Mouse (Mus musculus) ES-E14 (cell line): ENCODE measurements around the gene Ikzf3. TPM values are rescaled to one million over a fixed set of nuclear protein-coding genes. Genes with fewer than 3 reads are reported as not detected.

Source experiments
- DNase-seq: peaks from one replicate; pipeline ENCODE4 v3.0.0-alpha.2; 2013; ENCODE audit warnings: low read depth, low spot score
- H3K27ac ChIP-seq: 2 replicates; pipeline ENCODE4 v1.5.1; 2012; ENCODE audit warnings: low read depth, mild to moderate bottlenecking, low read length, moderate library complexity, mixed read lengths; ENCODE audit not compliant: poor library complexity, insufficient read depth, severe bottlenecking
- H3K36me3 ChIP-seq: 2 replicates; pipeline ENCODE4 v1.6.1; 2012; ENCODE audit warnings: mild to moderate bottlenecking, low read length, moderate library complexity, mixed read lengths; ENCODE audit not compliant: control insufficient read depth, poor library complexity, insufficient read depth, severe bottlenecking
- H3K4me1 ChIP-seq, 2 experiments: fragments of 150-350 bp in 1 of 2; sonication (generic) in 1 of 2; 2 replicates each; pipeline ENCODE4 v1.6.1; 2012; ENCODE audit warnings: low read length in 2 of 2, mild to moderate bottlenecking in 1 of 2, mixed read lengths in 1 of 2; ENCODE audit not compliant: control insufficient read depth in 2 of 2, insufficient read depth in 2 of 2, poor library complexity in 1 of 2
- H3K4me3 ChIP-seq, 2 experiments: fragments of 150-350 bp in 1 of 2; sonication (generic) in 1 of 2; 2 replicates each; pipeline ENCODE4 v1.5.1; 2012; ENCODE audit warnings: low read length in 2 of 2, low read depth in 1 of 2, mild to moderate bottlenecking in 1 of 2, mixed read lengths in 1 of 2; ENCODE audit not compliant: insufficient read depth in 1 of 2, poor library complexity in 1 of 2, severe bottlenecking in 1 of 2
- H3K9ac ChIP-seq: 2 replicates; pipeline ENCODE4 v1.6.1; 2012; ENCODE audit warnings: low read depth, mild to moderate bottlenecking, low read length, mixed read lengths; ENCODE audit not compliant: poor library complexity, insufficient read depth, severe bottlenecking
- H3K9me3 ChIP-seq: fragments of 150-350 bp; sonication (generic); 2 replicates; pipeline ENCODE4 v1.6.1; 2012; ENCODE audit warnings: low read depth, mild to moderate bottlenecking, low read length; ENCODE audit not compliant: control insufficient read depth, insufficient read depth
- CHD2 ChIP-seq: IDR thresholded peaks from 2 replicates; pipeline ENCODE4 v1.6.1; 2014; ENCODE audit warnings: mild to moderate bottlenecking, low read depth, low read length, inconsistent platforms
- HCFC1 ChIP-seq: IDR thresholded peaks from 2 replicates; pipeline ENCODE4 v1.6.1; 2012; ENCODE audit warnings: low read length, inconsistent platforms, borderline replicate concordance; ENCODE audit not compliant: insufficient read depth
- MAFK ChIP-seq: IDR thresholded peaks from 2 replicates; pipeline ENCODE4 v1.6.1; 2014; ENCODE audit warnings: mild to moderate bottlenecking, low read depth, low read length, inconsistent platforms; ENCODE audit not compliant: insufficient read depth
- ZC3H11A ChIP-seq: IDR thresholded peaks from 2 replicates; pipeline ENCODE4 v1.6.1; 2012; ENCODE audit warnings: low read depth, mild to moderate bottlenecking, inconsistent platforms, low read length, borderline replicate concordance
- ZNF384 ChIP-seq: IDR thresholded peaks from 2 replicates; pipeline ENCODE4 v1.6.1; 2012; ENCODE audit warnings: low read depth, low read length, inconsistent platforms
- in situ Hi-C, 2 experiments: fragments of 600-800 bp; cut with MboI; formaldehyde crosslinking; loops; one replicate each; pipeline ENCODE4 v1.15.1; 2025; ENCODE audit warnings: low sequenced_read_pairs in 2 of 2, inconsistent platforms in 1 of 2; ENCODE audit not compliant: unreplicated experiment in 2 of 2
- total RNA-seq: library from RNA; depleted of rRNA; stranded (reverse); fragments of 300-350 nt; gene quantifications from 2 replicates; pipeline ENCODE4 v1.2.3, GENCODE M21; 2012

The Ikzf3 gene
- total RNA-seq, 1 experiment: 0.58 TPM

- H3K9me3 ChIP-seq: no peaks in the 10 kb centered on the region
- peaks cover 3 to 20% of the 10 kb centered on the region in 2 experiments; a peak in 3 of 4 replicates for H3K4me1 ChIP-seq
- no peak overlapping the region for H3K27ac ChIP-seq
- H3K9ac ChIP-seq: no peak overlapping the region
- peaks cover 52% of the 10 kb centered on the region for H3K36me3 ChIP-seq
- no peak for DNase-seq
- TF ChIP-seq ZNF384 (0 out of 2 replicates have a peak, but pooled peaks have one; percentile 14), HCFC1 (no peak)
- in situ Hi-C loops: no loop called here
- H3K4me3 ChIP-seq: no peak overlapping the region
Observed at GRCm38 (mm10) chr11:98455484-98455883, 90.3 kb downstream of the Ikzf3 start.

DNA sequence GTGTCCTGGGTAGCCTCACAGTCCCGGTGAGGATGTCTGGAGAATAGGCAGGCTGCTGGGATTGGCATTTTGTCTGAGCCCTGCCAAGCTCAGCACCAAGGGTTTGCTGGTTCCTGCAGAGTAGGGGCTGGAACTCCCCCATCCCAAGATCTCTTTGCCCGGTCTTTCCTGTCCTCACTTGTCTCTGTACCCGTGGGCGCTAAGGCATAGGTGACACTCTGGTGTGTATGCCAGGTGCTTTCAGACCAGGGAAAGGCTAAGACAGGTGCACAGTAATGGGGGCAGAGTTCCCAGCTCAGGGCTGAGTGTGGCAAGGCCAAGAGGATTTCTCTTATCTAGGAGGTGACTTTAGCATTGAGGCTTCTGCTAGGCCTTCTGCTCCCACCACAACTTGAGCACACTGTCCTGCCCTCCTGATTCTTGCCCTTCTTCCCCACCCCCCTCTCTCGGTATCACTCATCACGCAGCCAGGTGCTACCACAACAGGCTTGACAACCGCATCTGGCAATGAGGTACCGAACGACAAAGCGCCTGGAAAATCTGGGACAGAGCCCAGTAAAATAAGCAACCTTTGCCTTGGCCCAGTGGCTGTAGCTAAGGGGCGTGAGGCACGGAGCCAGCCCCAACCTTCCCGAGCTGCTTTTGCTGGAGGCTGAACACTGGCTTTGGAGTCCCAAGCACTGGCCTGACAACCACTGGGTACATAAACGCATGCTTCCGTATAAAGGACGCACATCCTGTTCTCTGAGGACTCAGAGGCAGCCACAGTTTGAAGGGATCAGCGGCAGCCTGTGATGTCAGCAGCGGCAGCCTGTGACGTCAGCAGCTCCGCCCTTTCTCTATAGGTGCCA is 95.7 kb downstream of the Ikzf3 start:
- H3K9ac ChIP-seq: no peak overlapping the region
- H3K4me1 ChIP-seq: peaks cover 9 to 31% of the 10 kb centered on the region in 2 experiments
- H3K4me3 ChIP-seq: peak overlapping the region; percentile 22 to 39; a peak in 2 of 4 replicates
- peaks cover 51% of the 10 kb centered on the region for H3K36me3 ChIP-seq
- no peak for TF ChIP-seq ZNF384
- no peak for TF ChIP-seq CHD2
- TF ChIP-seq MAFK: no peak
- TF ChIP-seq ZC3H11A: no peak
- no peak for TF ChIP-seq HCFC1
- in situ Hi-C loops: no loop called here
- no peaks in the 10 kb centered on the region for H3K9me3 ChIP-seq
- no peak for DNase-seq
- H3K27ac ChIP-seq: no peak overlapping the region

DNA sequence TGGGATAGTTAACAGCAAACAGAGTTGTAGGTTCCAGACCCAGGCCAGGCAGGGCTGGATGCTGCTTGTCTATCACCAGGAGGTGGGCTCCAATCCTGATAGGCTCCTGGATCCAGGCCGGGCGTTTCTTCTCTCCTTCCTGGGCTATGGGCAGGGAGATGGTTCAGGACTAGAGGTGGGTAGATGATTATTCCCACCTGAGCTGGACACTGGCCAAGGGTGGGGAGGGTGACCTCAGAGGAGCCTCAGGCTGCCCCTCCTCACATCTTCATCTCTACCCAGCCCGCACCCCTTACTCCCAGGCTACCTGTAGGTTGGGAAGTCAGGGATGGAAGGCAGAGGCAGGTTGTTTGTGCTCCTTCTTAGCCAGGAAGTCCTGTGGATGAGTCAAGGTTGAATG is 96.4 kb downstream of the Ikzf3 start:
- no peak for DNase-seq
- TF ChIP-seq HCFC1 (no peak), ZNF384 (no peak), ZC3H11A (no peak), MAFK (no peak), CHD2 (no peak)
- peaks cover 44% of the 10 kb centered on the region for H3K36me3 ChIP-seq
- H3K9me3 ChIP-seq: no peaks in the 10 kb centered on the region
- no peak overlapping the region for H3K9ac ChIP-seq
- in situ Hi-C loops: no loop called here
- peak overlapping the region; percentile 22 to 38; a peak in 2 of 4 replicates for H3K4me3 ChIP-seq
- peaks cover 9 to 31% of the 10 kb centered on the region in 2 experiments for H3K4me1 ChIP-seq
- H3K27ac ChIP-seq: no peak overlapping the region

DNA sequence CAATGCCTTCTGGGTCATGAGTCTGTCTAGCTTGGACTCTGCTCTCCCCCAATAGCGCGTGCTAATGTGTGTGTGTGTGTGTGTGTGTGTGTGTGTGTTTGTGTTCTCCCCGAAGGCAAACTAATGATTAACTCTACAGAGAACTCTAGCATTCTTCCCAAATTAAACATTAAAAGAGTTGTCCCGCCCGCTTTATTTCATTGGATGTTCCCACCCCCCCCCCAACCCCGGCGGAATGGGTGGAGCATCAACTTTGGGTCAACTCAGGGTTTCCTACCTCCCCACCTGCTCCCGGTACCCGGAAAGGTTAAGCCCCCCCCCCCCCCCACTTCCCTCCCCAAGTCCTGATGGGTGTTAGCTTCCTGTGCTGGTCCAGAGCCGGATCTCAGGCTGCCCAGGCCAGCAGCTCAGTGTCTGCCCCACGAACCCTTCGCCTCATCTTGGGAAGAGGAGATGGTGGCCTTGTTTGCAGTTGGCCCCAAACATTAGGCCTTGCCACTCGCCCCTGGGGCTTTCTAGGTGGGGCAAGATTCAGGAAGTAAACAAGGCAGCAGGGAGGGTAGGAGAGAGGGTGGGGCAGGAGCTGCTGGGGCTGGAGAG is 97.5 kb downstream of the Ikzf3 start:
- Histone ChIP-seq H3K36me3 (peaks cover 32% of the 10 kb centered on the region), H3K27ac (peak overlapping the region; percentile 68; the same call in 1 of the 2 replicates), H3K9ac (peak overlapping the region; percentile 71), H3K4me1 (peaks cover 9 to 31% of the 10 kb centered on the region in 2 experiments), H3K4me3 (peak overlapping the region; percentile 61 to 78), H3K9me3 (no peaks in the 10 kb centered on the region)
- in situ Hi-C loops: no loop called here
- TF ChIP-seq MAFK (no peak), ZC3H11A (no peak), ZNF384 (no peak), CHD2 (no peak), HCFC1 (no peak)
- no peak for DNase-seq
